Mouse (Mus musculus) C2C12 (cell line): ENCODE measurements around the gene Snu13.

ENCODE experiments used
- CEBPB ChIP-seq: IDR thresholded peaks from one replicate; pipeline ENCODE4 v1.6.1; 2011; ENCODE audit warnings: low read depth, mild to moderate bottlenecking, control low read depth, moderate library complexity
- CTCF ChIP-seq: IDR thresholded peaks from one replicate; pipeline ENCODE4 v1.5.1; 2011; ENCODE audit not compliant: control insufficient read depth, insufficient read depth, insufficient read length
- FOSL1 ChIP-seq: IDR thresholded peaks from one replicate; pipeline ENCODE4 v1.8.0; 2011; ENCODE audit warnings: mild to moderate bottlenecking, low read length; ENCODE audit not compliant: poor library complexity, insufficient read depth, severe bottlenecking
- MAX ChIP-seq: IDR thresholded peaks from one replicate; pipeline ENCODE4 v1.6.1; 2011; ENCODE audit warnings: mild to moderate bottlenecking, control low read depth
- MYOD1 ChIP-seq: IDR thresholded peaks from one replicate; pipeline ENCODE4 v1.6.1; 2011; ENCODE audit warnings: low read depth; ENCODE audit not compliant: control insufficient read depth, insufficient read length
- MYOG ChIP-seq: IDR thresholded peaks from one replicate; pipeline ENCODE4 v1.6.1; 2011; ENCODE audit not compliant: control insufficient read depth, insufficient read length; ENCODE audit errors: extremely low read depth
- USF1 ChIP-seq: IDR thresholded peaks from one replicate; pipeline ENCODE4 v1.6.1; 2011; ENCODE audit warnings: low read depth, mild to moderate bottlenecking, control low read depth, moderate library complexity

DNA sequence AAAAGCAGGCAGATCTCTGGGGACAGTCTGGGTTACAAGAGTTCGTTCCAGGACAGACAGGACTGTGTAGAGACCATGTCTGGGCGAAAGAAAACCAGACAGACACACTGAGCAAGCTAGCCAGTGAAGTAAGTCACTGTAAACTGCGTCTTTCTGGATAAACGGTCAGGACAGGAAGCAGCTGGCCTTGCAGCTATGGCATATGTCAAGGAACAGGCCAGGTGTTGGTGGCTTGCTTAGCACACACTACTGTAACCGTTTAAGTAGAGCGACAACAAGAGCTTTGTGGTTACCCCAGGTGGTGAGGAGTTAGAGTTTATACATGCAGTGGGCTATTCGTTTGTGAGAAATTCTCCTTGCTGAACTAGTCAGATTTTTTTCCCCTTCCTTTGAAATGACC is 19.7 kb downstream of the Snu13 start:
- TF ChIP-seq CTCF: no peak
- TF ChIP-seq MAX: no peak
- TF ChIP-seq FOSL1: no peak
- TF ChIP-seq USF1: no peak
- no peak for TF ChIP-seq CEBPB
- no peak for TF ChIP-seq MYOD1
- no peak for TF ChIP-seq MYOG
